Mouse (Mus musculus) regulatory T cell (primary cell): ENCODE results near the gene Gm20388.

Source experiments
- in situ Hi-C: fragments of 300-600 bp; cut with MboI, MseI; formaldehyde crosslinking; loops from one replicate; pipeline ENCODE4 v1.15.1; 2025; ENCODE audit warnings: high pct_unique_total_duplicates

The Gm20388 gene

DNA sequence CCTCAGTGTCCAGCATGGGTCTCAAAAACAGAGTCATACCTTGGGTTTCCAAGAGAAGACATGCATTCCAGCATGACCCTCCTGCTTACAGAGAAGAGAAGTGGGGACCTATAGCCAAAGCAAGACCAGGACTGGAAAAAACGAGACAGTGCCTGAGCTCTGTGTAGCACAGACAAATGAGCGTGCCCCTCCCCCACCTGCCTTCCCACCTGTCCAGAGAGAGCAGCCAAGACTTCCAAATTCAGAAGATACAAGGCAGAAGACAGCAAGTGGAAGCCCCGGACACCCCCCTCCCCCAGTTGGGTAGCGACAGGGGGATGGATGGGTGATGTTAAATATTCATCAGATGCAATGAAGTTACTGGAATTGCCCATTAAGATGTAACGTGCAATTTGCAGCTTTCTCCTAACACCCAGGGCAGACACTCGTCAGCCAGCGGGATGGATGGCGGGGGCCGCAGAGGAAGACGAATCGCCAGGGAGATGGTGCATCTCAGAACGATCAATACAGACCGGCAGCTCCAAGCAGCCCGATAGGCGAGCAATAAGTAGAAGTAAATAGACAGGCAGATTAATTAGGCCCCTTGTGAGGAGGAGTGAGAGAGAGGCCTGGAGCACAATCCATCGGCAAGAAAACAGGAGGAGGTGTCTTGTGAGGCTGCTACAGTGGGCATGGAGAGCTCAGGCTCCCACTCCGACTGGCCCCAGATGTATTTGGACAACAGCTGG, 2834.5 kb downstream of the Gm20388 start:
- in situ Hi-C loops = loop anchor here (10.0 kb wide), 1 partner anchor 1630 kb away; no protein-coding TSS in a partner anchor

DNA sequence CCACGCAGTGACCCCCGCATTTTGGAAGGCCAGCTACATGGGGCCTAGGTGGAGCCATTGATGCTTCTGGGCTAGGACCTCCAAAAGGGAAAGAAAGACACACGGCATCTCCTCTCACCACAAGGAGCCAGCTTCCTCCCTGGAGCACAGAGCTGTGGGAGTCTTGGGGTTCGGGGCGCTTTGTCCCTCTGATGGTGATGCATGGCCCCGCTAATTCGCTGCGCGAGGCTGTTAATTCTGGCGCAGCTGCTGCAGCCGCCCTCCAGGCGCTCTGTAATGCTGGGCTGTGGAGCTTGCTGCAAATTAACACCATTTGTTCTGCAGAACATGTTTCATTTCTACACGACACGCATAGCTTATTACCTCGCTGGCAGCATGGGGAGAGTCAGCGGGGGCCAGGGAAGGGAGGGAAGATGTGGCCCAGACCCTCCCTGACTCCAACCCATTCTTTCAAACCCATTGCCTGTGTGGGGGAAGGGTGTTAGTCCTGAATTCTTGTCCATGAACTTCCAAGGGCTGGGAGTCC, 2835.2 kb downstream of the Gm20388 start:
- in situ Hi-C loops = loop anchor here (10.0 kb wide), 1 partner anchor 1629 kb away; no protein-coding TSS in a partner anchor

DNA sequence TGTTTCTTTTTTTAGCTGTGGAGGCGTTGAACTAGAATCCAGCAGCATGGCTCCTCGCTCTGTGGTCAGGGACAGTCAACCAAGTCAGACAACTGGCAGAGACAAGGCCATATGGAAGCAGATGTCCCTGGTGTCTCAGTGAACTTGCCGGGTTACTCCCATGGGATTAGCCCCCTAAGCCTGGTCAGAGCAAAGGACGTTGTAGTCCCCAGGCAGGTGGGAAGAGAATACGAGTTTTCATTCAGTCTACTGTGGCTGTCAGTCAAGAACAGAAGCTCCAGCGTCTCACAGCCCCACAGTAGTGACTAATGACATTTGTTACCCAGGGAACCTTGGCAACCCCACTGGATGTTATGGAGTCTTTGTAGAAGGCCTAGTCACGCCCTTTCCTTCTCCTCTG, 2835.8 kb downstream of the Gm20388 start:
- in situ Hi-C loops = loop anchor here (10.0 kb wide), 1 partner anchor 1628 kb away; no protein-coding TSS in a partner anchor

GRCm38 (mm10) chr8:122747825-122748224, 2837.2 kb downstream of the Gm20388 start:
- in situ Hi-C loops = loop anchor here (10.0 kb wide), 1 partner anchor 1627 kb away; no protein-coding TSS in a partner anchor

GRCm38 (mm10) chr8:122749333-122749958, 2838.8 kb downstream of the Gm20388 start:
- in situ Hi-C loops = loop anchor here (10.0 kb wide), 1 partner anchor 1625 kb away; no protein-coding TSS in a partner anchor

GRCm38 (mm10) chr8:122751342-122751741, 2840.7 kb downstream of the Gm20388 start:
- in situ Hi-C loops = no loop called here

GRCm38 (mm10) chr8:122752111-122752721, 2841.6 kb downstream of the Gm20388 start:
- in situ Hi-C loops = no loop called here

- in situ Hi-C loops = loop anchor here (5.0 kb wide), 1 partner anchor 36 kb away; no protein-coding TSS in a partner anchor
Observed at GRCm38 (mm10) chr8:122758597-122758996, 2848.0 kb downstream of the Gm20388 start.

DNA sequence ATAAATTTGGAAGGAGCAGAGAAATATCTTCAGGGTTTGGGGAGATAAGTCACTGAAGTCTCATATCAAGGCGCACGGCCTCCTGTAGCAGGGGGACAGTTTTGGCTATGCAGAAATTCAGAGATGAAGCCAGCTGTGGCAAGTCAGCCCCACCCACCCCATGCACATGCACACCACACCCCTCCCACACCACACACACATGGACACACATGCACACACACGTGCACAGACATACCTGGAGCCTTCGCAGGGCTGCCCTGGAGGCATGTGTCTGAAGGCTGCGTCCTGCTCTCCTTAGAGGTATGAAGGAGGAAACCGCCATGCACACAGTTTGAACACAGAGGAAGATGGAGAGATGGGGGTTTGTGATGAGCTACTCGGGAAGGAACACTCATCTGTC, 2849.5 kb downstream of the Gm20388 start:
- in situ Hi-C loops = no loop called here

DNA sequence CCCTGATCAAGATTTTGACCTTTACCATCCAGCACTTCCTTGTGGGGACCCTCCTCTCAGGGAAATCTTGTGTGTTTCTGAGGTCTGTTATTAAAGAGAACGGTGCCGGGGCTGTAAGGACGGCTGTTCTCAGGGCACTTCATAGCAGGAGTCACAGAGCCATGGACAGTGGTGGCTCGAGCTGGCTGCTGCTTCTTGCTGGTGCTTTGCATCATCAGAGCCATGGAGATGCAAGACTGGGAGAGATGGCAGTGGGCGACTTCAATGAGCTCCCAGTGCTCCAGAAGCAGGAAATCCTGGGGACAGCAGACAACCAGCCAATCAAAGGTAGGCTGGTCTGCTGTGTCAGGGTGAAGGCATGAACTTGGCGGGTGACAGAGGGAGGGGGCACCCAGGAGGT, 2850.5 kb downstream of the Gm20388 start:
- in situ Hi-C loops = no loop called here

DNA sequence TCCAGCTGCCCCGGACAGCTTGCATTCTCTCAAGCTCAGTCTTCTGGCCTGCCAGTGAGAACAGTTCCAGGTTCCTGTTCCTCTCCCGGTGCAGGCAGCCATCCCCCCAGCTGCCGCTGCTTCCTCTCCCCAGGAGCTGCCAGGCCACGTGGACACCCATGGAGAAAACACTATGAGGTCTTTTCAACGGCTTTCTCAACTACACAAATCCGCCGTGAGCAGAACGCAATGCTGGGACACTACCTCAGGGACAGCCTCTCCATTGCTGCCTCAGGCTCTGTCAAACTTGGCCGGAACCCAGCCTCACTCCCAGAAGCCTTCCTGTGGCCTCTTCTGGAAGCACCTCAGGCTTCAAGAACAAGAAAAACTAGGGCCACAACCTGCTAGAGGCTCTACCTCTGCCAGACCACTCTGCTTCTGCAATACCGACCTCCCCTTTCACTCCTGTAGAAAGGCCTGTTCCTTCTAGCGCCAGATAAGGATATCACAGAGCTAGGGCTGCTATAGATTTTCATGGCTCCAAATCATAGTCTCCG, 2852.2 kb downstream of the Gm20388 start:
- in situ Hi-C loops = no loop called here

DNA sequence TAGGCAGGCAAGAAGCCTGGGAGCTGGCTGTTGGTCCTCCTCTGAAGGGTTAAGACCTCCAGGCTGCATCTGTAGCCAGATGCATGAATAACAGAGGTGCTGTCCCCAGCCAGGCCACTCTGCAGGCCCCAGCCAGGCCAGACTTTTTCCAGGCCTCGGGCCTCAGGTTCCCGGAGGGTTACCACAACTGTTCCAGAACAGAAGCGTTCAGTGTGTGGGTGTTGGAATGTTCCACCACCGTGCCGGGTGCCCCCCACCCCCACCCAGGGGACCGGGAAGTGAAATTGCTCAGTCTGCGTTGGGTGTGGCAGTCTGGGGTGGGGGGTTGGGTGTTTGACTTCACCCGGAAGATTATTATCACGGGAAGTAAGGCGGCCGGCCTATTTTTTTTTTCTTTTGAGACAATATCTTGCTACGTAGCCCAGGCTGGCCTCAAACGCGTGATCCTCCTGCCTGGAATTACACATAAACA, 2852.7 kb downstream of the Gm20388 start:
- in situ Hi-C loops = no loop called here

DNA sequence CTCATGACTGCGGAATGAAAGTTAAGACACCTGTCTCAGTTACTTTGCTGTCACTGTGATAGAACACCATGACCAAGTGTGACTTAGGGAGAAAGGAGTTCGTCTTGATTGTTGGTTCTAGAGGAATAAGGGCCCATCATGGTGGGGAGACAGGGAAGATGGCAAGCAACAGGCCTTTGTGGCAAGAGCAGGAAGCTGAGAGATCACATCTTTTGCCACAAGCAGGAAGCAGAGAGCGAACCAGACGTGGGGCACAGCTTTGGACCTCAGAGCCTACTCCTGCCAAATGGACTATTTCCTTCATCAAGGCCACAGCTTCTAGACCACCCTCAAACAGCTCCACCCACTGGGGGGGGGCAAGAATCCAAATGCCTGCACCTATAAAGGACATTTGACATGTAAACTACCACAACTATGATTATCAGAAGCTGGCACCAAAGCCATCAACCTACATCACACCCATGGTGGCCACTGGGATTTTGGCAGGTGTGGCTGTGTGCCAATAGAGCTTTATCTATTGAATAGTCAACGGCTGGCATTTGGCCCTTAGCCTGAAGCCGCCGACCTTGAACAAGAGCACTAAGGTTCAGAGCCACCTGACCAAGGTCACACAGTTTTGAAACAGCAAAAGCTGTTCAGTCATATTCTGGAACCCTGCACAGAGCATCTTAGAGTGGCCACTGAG, 2854.3 kb downstream of the Gm20388 start:
- in situ Hi-C loops = no loop called here

GRCm38 (mm10) chr8:122766189-122766588, 2855.5 kb downstream of the Gm20388 start:
- in situ Hi-C loops = no loop called here

DNA sequence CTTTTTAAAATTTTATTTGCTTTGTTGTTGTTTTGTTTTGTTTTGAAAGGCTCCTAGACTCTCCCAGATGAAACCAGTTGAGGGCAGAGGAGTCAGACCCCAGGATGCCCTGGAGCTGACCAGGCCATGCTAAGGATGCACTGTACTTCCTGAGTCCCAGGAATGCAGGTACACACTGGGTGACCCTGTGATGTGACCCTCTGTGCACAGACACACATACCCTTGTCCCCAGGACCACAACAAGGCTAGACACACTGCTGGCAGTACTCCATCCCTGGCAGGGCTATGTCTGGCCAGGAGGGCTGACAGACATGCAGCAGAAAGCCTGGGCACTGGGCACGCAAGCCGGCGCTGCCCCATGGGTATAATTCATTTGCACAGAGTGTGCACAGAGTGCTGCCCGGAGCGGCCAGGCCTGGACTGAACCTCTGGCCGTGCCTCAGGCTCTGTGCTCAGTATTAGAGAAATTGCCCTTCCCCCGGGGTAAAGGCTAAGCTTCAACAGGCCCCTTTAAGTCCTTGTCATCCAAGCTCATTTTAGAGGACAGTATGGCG, 2856.1 kb downstream of the Gm20388 start:
- in situ Hi-C loops = no loop called here

DNA sequence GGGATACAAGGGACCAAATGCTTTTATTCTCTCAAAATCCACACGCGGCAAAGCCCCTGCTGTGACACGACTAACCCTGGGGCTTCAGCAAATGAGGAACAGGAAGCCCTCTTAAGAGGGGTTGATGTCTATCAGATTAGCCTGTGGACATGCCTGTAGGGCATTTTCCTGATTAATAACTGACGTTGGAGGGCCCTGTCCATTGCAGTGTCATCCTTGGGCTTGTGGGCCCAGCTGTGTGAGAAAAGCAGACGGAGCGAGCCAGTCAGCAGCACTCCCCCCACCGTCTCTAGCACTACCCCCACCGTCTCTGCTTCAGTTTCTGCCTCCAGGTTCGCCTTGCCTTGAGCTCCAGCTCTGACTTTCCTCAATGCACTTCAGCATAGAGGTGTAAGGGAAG, 2856.6 kb downstream of the Gm20388 start:
- in situ Hi-C loops = no loop called here

DNA sequence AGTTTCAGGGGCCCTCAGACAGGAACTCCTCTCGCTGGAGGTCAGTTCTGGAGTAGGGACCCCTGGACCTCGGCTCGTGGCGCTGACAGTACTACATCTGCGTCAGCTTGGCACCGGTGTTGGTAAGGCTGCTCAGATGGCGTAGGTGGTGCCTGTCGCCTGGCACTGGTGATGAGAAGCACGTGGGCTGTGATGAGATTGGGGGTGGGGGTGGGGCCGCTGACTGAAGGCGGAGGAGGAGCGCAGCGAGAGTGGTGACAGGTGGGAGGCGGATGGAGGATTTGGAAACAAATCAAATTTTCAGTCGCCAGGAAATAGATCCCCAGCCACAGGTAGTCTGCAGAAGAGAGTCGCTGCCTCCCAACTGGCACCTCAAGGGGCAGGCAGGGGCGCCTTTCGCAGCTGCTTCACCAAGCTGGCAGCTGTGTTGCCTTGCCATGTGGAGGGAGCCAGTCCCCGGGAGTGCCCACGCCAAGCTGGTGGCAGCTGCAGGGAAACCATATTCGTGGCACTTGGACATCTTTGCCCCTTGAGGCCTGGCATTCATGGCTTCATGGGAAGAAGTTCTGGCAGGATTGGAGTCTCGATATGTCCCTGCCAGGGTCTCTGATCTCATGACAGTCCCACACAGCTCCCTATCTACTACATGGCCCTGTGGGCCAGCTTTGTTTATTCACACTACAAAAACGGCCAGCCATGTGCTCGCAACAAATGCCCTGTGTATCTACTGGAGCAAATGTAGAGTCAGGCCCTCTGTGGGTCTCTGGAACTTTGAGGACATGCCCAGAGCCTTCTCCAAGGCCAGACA, 2858.8 kb downstream of the Gm20388 start:
- in situ Hi-C loops = no loop called here

GRCm38 (mm10) chr8:122772431-122773060, 2861.9 kb downstream of the Gm20388 start:
- in situ Hi-C loops = no loop called here

- in situ Hi-C loops = no loop called here
Observed at GRCm38 (mm10) chr8:122775285-122776155, 2864.9 kb downstream of the Gm20388 start, which contains the start of gene Acsf3. Gene Acsf3 (plus strand): TSS chr8:122775486.
